Mouse (Mus musculus) limb, embryonic 14.5 days (tissue): Measurements from ENCODE around the gene Zbtb20. TPM values are rescaled to one million over a fixed set of nuclear protein-coding genes. Genes with fewer than 3 reads are reported as not detected.

ENCODE experiments used
- ATAC-seq: fragments of 200-750 bp; cut with Nextera tagmentation; 2 replicates; pipeline ENCODE4 v1.8.0; 2017; ENCODE audit warnings: low read depth, moderate number of reproducible peaks, moderate TSS enrichment; ENCODE audit not compliant: low FRiP score
- DNase-seq: peaks from one replicate; pipeline ENCODE4 v3.0.0-alpha.2; 2015; ENCODE audit warnings: low spot score
- H3K27ac ChIP-seq: fragments of 300-500 bp; sonication (generic); replicated peaks from 2 replicates; pipeline ENCODE4 v1.5.1; 2014; ENCODE audit warnings: low read depth, mild to moderate bottlenecking, low read length, moderate library complexity, mixed read lengths
- H3K27me3 ChIP-seq: fragments of 300-500 bp; sonication (generic); 2 replicates; pipeline ENCODE4 v1.6.1; 2014; ENCODE audit warnings: low read length, mixed read lengths; ENCODE audit not compliant: control insufficient read depth, insufficient read depth
- H3K36me3 ChIP-seq: fragments of 300-500 bp; sonication (generic); 2 replicates; pipeline ENCODE4 v1.6.1; 2014; ENCODE audit warnings: mild to moderate bottlenecking, low read length, moderate library complexity, mixed read lengths; ENCODE audit not compliant: control insufficient read depth, insufficient read depth
- H3K4me1 ChIP-seq: fragments of 300-500 bp; sonication (generic); 2 replicates; pipeline ENCODE4 v1.6.1; 2014; ENCODE audit warnings: antibody characterized with exemption, low read length, mixed read lengths; ENCODE audit not compliant: control insufficient read depth, insufficient read depth
- H3K4me2 ChIP-seq: fragments of 300-500 bp; sonication (generic); replicated peaks from 2 replicates; pipeline ENCODE4 v1.6.1; 2014; ENCODE audit warnings: low read depth, mild to moderate bottlenecking, low read length, moderate library complexity; ENCODE audit not compliant: severe bottlenecking
- H3K4me3 ChIP-seq: fragments of 300-500 bp; sonication (generic); replicated peaks from 2 replicates; pipeline ENCODE4 v1.5.1; 2014; ENCODE audit warnings: low read length
- H3K9ac ChIP-seq: fragments of 300-500 bp; sonication (generic); 2 replicates; pipeline ENCODE4 v1.6.1; 2014; ENCODE audit warnings: mild to moderate bottlenecking, low read depth, low read length, moderate library complexity; ENCODE audit not compliant: severe bottlenecking
- H3K9me3 ChIP-seq: fragments of 300-500 bp; sonication (generic); 2 replicates; pipeline ENCODE4 v1.6.1; 2016; ENCODE audit warnings: low read length; ENCODE audit not compliant: control insufficient read depth
- POLR2A ChIP-seq: fragments of 200-500 bp; IDR thresholded peaks from 2 replicates; pipeline ENCODE4 v1.8.0; 2012; ENCODE audit warnings: inconsistent platforms, mild to moderate bottlenecking, moderate library complexity, borderline replicate concordance; ENCODE audit not compliant: insufficient read depth, insufficient read length; ENCODE audit errors: extremely low read depth
- WGBS: fragments of 180-500 bp; shearing (Covaris S2); extraction: QIAGEN DNeasy Blood & Tissue Kit; methylation state at CpG from one replicate; pipeline ENCODE4 v1.1.7; 2014; 5-methylcytosine and 5-hydroxymethylcytosine counted together
- polyA plus RNA-seq, 2 experiments: library from polyadenylated mRNA; depleted of rRNA in 1 of 2; stranded (reverse) in 1 of 2; unstranded in 1 of 2; fragments of >200 nt; fragmentation: Nextera tagmentation in 1 of 2; extraction: Ambion mirVana in 1 of 2; gene quantifications; 2 replicates each; pipeline versions ENCODE4 v1.2.1 to v1.2.3; 2012 to 2014

The Zbtb20 gene
- polyA plus RNA-seq, 2 experiments = 2.5 to 17.6 TPM

DNA sequence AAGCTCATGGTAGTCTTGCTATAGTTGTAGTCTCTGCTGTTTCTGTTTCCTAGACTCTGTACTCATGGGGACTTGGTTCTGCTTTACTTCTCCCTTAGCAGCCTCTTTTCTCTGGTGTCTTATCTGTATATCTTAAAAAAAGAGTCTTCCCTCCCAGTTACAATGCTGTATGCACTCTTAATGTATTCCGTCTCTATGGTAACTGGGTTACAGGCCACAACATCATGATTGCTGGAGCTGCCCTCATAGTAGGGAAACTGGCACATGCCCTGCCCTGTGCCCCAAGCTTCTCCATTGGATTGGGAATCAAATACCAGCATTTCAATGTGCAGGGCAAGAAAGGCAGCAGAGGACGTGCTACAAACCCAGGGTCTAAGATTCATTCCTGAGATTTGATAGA is 567.4 kb downstream of the Zbtb20 start:
- Histone ChIP-seq H3K4me2 (no peak overlapping the region), H3K36me3 (no peaks in the 10 kb centered on the region), H3K9ac (no peak overlapping the region), H3K9me3 (no peaks in the 10 kb centered on the region), H3K27ac (no peak overlapping the region), H3K4me1 (no peaks in the 10 kb centered on the region), H3K27me3 (no peaks in the 10 kb centered on the region), H3K4me3 (no peak overlapping the region)
- TF ChIP-seq POLR2A = no peak
- ATAC-seq = no peak
- 91% methylated on average over 2 of the region's 2 CpGs for WGBS
- DNase-seq = no peak

DNA sequence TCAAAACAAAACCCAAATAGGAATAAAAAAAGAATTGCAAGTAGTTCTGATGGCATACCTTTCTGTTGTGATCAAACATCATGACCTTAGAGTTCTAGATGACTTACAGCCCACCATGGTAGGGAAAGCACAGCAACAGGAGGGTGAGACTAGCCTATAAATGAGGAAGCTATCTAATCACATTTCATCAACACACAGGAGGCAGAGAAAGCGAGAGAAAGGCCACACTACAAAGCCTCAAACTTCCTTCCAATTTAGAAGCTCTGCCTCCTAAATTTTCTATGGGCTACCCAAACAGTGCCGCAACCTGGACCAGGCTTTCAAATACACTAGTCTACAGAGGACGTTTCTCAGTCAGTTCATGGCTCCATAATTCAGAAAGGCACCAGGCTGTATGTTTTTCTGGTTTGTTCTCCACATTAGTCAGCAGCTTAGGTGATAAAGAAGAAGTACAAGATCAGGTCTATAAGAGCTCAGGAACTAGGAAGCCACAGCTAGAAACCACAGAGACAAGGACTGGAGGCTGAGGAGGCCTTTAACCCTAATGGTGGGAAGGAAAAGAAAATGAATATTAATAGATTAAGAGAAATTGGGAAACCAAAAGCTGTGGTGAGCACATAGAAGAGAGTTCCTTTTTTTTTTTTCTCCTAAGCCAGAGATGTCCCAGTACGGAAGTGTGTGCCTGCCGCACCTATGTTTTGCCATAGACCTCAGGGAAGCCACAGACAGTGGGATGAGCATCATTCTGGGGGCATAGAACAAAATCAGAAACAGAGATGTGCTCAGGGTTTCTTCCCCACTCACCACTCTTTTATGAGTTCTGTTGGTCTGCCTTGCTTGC is 572.7 kb downstream of the Zbtb20 start:
- Histone ChIP-seq H3K27ac (no peak overlapping the region), H3K36me3 (no peaks in the 10 kb centered on the region), H3K4me1 (no peaks in the 10 kb centered on the region), H3K27me3 (no peaks in the 10 kb centered on the region), H3K4me3 (no peak overlapping the region), H3K9me3 (no peaks in the 10 kb centered on the region), H3K4me2 (no peak overlapping the region), H3K9ac (no peak overlapping the region)
- no peak for DNase-seq
- WGBS = 85% methylated on average over 5 of the region's 5 CpGs
- TF ChIP-seq POLR2A = no peak
- no peak for ATAC-seq

DNA sequence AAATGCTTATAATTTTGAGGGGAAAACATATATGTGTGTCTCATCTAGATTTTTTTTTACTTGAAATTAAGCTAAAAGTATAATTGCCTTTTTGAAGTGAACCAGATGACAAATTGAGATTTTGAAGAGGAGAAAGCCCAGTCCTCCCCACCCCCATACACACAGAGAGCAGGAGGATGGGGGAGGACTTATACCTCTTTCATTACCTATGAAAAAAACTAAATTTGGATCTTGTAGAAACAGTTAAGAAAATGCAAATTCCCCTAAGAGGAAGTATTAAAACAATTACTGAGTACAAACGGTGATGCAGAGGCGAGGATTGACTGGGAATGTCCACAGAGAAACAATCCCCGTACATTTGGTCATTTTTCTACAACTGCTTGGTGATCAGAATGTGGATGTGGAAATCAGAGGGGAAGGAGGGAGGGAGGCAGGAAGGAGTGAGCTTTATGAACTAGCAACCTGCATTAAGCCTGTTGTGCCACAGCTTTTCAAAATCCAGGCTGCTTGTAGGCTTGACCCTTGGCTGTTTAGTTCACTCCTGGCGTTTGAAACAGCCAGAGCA is 578.8 kb downstream of the Zbtb20 start:
- Histone ChIP-seq H3K4me3 (no peak overlapping the region), H3K4me2 (no peak overlapping the region), H3K9me3 (no peaks in the 10 kb centered on the region), H3K27ac (no peak overlapping the region), H3K9ac (no peak overlapping the region), H3K27me3 (no peaks in the 10 kb centered on the region), H3K4me1 (no peaks in the 10 kb centered on the region), H3K36me3 (no peaks in the 10 kb centered on the region)
- TF ChIP-seq POLR2A = no peak
- WGBS = 47% methylated on average over 4 of the region's 4 CpGs
- DNase-seq (no peak), ATAC-seq (no peak)

DNA sequence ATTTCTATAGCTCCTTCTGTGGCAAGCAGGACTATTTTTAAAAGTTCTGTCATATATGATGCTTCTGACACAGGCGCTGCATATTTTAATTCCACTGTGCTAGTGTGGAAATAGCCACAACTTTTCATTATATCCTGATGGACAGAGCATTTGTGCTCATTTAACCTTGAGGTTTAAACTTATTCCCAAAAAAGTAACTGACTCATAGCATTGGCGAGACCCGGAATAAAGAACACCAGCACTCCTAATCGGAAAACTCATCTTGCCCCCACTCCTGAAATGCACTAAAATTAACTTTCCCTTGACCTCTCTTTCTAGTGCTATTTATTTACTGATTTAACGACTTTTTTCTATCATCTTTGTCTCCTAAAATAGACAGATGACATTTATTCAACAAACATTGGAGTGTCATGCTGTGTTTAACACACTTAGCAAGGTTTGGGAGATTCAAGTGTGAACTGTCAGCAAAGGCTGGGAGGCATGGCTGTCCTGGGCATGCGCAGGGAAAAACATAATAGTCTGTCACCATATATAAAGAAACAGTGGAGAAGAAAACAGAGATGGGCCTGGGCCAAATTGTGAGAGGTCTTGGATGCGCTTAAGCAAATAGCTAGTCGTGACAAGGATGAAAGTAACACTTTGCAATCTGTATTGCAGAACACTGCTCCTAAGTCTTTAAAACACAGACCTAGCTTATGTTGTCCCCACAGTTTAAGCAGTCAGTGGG is 580.9 kb downstream of the Zbtb20 start:
- ATAC-seq (no peak), DNase-seq (no peak)
- no peaks in the 10 kb centered on the region for H3K9me3 ChIP-seq
- TF ChIP-seq POLR2A = no peak
- H3K27me3 ChIP-seq = no peaks in the 10 kb centered on the region
- H3K4me2 ChIP-seq = no peak overlapping the region
- no peak overlapping the region for H3K9ac ChIP-seq
- no peak overlapping the region for H3K27ac ChIP-seq
- no peak overlapping the region for H3K4me3 ChIP-seq
- WGBS = 80% methylated on average over 8 of the region's 8 CpGs
- no peaks in the 10 kb centered on the region for H3K4me1 ChIP-seq
- H3K36me3 ChIP-seq = no peaks in the 10 kb centered on the region

DNA sequence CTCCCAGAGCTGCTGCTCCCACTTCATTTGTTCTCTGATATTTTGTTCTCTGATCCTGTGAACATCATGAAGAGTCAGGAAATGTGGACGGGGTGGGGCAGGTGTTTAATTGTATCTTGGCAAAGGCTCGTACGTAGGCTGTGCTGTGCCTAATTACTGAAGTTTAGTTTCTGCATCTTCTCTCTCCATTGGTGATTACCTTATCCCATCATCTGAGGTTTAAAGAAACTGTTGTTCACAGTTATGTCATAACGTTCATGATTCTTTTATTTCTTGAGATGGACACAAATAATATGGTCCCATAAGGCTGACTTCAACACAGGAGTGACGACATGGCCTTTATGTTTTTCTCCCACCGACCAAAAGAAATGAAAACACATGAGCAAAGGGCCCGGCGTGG is 582.1 kb downstream of the Zbtb20 start:
- H3K4me3 ChIP-seq = no peak overlapping the region
- no peaks in the 10 kb centered on the region for H3K36me3 ChIP-seq
- no peaks in the 10 kb centered on the region for H3K27me3 ChIP-seq
- no peak overlapping the region for H3K9ac ChIP-seq
- TF ChIP-seq POLR2A = no peak
- H3K4me1 ChIP-seq = no peaks in the 10 kb centered on the region
- DNase-seq = no peak
- no peak overlapping the region for H3K27ac ChIP-seq
- no peak overlapping the region for H3K4me2 ChIP-seq
- 76% methylated on average over 8 of the region's 8 CpGs for WGBS
- no peak for ATAC-seq
- no peaks in the 10 kb centered on the region for H3K9me3 ChIP-seq
